Mouse (Mus musculus) layer of hippocampus, postnatal 10 days (tissue): Measurements from ENCODE around the gene Itprip. TPM values are rescaled to one million over a fixed set of nuclear protein-coding genes. Genes with fewer than 3 reads are reported as not detected.

Experiments
- DNase-seq, 2 experiments: peaks; one replicate each; pipeline ENCODE4 v3.0.0; 2021; ENCODE audit warnings: low spot score in 2 of 2
- total RNA-seq, 2 experiments: library from RNA; stranded (reverse); gene quantifications; 2 replicates each; pipeline ENCODE4 v1.2.3; 2021

The Itprip gene
- total RNA-seq, 2 experiments from 2014 or later: 2.5 to 2.6 TPM

DNA sequence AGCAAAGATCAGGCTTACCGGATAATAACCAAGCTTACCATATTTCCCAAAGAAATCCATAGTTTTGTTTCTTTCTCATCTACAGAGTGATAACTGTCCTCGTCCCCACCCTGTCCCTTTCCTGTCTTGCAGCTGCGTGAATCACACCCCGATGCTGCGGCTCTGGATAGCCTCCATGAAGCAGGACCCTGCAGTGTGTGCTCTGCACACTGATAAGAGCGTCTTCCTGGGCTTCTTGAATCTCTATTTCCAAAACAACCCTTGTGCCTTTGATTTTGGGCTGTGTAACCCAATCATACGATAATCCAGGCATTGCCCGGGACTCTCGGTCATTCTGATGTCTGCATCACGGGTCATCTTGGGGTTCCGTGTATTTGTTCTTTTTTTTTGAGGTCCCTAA is 33.2 kb downstream of the Itprip start:
- DNase-seq: no peak

- no peak for DNase-seq
These were observed 33.8 kb downstream of the Itprip start for GRCm38 (mm10) chr19:47885191-47885743.

DNA sequence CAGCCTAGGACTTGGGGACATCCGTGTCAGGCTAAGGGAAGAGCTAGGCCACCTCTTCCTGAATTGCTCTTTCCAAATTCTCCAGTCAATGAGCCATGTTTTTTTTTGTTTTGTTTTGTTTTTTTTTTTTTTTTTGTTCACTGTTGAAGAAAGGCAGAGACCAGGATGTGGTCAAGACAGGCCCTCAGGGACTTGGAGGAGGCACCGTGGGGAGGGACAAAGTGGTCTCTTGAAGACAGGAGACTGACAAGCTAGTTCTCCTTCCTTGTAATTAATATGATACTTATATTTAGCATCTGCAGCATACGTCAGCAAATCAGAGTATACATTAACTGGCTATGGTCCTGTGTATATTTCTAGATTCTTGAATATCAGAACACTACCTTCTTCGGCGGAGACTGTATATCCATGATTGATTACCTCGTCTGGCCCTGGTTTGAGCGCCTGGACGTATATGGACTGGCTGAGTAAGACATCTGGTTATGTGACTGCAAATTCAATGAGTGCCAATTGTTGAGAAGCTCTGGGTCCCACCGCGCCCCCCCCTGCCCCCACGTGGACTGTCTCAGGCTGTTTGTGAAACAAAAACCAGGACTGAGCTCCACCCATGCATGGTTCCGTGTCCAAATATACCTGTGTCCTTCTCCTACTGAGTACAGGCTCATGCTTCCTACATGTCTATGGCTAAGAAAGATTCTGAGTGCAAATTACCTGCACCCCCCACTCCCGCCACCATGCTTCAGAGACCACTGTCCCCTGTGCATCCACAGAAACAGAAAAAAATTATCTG is 34.6 kb downstream of the Itprip start:
- DNase-seq: no peak

DNA sequence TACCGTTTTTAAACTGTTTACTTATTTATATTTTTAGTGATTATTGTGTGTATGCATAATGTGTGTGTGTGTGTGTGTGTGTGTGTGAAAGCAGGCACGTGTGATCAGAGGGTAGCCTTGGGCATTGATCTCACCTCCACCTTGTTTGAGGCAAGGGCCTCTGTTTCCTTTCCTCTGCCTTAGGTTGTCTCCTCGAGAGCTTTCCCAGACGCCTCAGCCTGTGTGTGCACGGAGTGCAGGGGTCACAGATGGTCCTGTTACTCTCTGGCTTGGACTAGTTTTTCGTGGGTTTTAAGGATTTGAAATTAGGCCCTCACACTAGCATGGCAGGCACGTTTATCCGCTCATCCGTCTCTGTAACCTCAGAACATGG is 36.2 kb downstream of the Itprip start:
- DNase-seq: no peak

- peak; percentile 87 to 89 for DNase-seq
These were observed 36.8 kb downstream of the Itprip start for GRCm38 (mm10) chr19:47882151-47882881.

GRCm38 (mm10) chr19:47881538-47881937 is 37.6 kb downstream of the Itprip start:
- no peak for DNase-seq

DNA sequence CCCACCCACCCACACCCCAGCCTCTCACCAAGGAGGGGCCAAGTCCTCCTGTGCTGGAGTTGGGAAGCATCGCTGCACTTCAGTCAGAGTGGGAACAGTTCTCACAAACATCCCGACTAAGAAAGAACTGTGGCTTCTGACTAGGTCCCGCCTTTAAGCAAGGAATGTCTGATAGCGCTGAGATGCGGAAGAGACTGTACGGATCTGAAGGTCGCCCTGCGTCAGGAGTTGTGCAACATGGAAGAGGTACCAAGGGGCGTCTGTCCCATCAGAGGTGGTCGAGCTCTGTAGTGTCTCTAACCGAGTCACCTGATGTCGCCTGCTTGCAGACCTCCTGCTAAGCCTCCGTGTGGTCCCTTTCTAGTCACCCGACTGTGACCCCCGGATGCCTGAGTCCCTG is 42.8 kb downstream of the Itprip start:
- no peak for DNase-seq

GRCm38 (mm10) chr19:47871515-47871914 is 47.6 kb downstream of the Itprip start:
- no peak for DNase-seq

DNA sequence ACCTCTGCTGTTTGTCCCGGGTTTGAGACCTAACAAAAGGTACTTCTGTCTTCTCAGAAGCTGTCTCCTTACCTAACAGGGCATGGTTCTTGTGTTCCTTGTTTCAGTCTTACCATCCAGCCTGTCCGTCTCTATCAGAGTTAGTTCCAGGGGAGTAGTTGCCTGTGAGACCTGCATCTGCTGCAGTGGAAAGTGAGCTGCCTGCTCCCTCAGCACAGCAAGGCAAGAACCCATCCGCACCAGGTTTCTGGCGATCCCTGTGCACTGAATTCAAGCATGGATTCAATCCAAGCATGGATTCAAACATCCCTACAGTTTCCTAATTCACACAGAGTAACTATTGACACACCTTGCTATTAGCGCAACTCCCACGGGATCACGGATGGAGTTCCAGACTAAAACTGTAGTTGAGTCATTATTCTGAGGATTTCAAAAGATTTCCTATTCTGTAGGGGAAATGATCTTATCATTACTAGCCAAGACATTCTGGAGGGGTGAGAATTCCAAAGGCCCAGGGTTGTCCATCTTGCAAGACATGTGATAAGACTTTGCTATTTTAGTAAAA is 48.9 kb downstream of the Itprip start:
- DNase-seq: no peak

DNA sequence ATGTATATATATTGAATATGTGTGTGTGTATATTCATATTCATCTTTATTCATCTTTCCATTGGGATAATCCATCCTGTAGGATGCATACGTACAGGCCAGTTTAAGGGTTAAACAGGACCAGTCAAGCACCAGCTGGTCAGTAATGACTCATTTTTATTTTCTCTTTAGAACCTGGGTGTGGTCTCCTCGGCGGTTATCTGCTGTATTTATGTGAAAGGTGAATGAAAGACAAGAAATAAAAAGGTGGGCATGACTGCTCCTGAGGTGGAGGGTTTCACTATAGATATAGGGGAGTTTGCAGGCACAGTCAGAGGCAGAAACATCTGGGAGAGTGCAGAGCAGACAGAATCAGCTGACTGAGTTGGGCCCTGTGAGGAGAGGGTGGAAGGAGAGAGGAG is 49.6 kb downstream of the Itprip start:
- no peak for DNase-seq

DNA sequence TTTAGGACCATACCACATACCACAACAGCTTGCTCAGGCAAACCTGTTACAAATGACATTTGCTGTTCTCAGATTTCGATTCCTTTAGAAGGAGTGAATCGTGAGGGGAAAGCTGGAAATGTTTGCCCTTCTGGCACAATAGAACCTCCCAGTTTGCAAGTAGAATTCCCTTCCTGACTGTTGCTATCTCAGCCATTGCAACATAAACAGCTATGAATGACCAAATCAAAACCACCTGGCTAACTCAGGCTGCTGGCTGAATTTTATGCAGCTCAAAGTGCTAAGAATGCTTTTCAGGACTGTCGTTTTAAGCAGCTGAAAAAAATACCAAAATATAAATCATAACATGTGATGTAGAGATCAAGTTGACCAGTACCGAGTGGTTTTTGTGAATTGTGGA is 50.1 kb downstream of the Itprip start:
- no peak for DNase-seq

- DNase-seq: no peak
These were observed 51.4 kb downstream of the Itprip start for GRCm38 (mm10) chr19:47867628-47868175.

DNA sequence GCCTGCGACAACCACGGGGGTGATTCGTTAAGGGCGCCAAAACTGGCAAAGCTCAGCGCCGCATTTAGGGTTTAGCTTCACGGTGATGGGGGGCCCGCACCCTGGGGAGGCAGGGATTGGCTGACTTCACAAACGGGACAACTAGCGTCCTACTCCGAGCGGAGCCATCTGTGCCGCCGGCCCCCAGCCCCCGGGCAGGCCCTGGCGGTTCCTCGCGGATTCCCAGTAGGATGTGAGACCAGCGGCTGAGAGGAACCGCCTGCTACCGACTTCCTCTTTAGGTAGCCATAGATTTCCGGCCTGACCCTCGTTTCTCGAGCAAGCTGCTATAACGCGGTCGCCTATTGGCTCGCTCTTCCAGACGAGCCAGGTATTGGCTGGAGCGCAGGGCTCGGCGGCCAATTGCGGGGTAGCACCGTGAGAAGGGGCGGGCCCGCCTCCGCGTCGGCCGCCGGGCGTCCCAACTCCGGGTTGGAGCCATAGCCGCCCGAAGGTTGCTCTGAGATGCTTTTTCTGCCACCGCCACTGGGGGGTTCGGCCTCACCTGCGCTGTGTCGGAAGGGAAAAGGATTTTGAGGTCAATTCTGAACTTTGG is 53.6 kb downstream of the Itprip start, which contains the start of gene Gsto2:
Gene Gsto2 (plus strand): TSS at position 182 of the 595 bp plus-strand sequence.
- peak; percentile 90 to 94 for DNase-seq

- no peak for DNase-seq
These were observed 54.4 kb downstream of the Itprip start for GRCm38 (mm10) chr19:47864721-47865120.

DNA sequence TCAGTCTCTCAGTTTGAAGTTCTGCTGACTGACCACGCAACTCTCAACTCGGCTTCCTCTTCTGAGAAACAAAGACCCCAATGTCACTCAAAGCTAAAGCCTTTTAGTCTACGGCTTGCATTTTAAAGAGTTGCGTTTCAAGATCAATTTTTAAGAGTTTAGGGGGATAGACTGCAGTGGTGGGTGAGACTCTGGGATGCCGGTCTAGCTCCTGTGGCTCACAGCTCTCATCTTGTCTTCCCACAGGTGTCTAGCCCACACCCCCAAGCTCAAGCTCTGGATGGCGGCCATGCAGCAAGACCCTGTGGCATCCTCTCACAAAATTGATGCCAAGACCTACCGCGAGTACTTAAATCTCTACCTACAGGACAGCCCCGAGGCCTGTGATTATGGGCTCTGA is 55.0 kb downstream of the Itprip start:
- no peak for DNase-seq

DNA sequence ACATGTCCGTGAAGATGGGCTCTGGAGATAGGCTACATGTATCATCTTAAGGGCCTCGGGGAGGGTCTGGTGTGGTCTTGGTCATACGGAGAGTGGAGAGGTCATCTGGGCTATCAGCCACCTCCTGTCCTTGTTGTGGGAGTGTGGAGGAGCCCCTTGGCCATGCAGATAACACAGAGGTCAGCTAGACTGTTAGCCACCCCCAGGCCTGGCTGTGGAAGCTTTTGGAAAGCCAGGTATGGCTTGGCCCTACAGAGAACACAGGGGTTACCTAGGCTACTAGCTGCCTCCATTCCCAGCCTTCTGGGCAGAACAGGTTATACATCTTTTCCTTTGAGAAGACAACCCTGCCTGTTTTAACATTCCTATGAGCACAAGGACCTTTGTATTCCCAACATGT is 56.5 kb downstream of the Itprip start:
- DNase-seq: no peak

GRCm38 (mm10) chr19:47859180-47859579 is 59.9 kb downstream of the Itprip start:
- DNase-seq: no peak

DNA sequence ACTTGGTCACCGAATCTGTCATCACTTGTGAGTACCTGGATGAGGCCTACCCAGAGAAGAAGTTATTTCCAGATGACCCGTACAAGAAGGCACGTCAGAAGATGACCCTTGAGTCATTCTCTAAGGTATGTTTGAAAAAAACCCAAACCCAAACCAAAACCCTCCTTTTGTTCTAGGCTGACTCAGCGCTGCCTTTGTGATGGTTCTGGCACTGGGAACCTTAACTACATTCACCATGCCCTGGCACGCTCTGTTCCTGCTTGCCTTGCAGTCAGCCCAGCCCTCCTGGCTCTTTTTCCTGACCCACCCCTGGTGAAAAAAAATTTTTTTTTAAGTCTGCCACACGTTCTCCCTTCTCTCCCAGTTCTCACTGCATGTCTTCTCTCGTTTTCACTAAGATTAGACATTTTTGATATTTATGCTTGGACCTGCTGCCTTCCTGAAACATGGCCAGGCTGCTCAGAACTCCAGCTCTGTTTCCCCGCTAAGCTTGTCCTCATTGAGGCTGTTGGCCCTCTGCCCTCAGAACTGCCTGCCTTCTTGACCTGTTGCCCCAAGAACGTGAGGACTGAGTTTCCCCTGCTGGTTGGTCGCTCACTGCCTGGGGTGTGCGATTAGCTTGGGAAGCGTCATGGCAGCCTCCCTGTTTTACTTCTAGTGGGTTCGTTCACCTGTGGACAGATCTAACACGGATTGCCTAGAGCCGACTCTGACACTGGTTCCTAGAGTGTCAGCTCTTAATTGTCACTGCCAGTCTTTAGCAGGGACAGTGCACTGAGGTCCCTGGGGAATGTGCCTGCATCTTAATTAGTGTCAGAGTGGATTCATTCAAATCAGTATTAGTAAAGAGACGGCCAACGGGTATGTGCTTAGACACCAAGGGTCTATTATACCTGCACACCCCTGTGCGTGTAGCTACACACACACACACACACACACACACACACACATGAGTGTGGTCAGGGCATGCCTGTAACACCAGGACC is 60.8 kb downstream of the Itprip start:
- DNase-seq: no peak

DNA sequence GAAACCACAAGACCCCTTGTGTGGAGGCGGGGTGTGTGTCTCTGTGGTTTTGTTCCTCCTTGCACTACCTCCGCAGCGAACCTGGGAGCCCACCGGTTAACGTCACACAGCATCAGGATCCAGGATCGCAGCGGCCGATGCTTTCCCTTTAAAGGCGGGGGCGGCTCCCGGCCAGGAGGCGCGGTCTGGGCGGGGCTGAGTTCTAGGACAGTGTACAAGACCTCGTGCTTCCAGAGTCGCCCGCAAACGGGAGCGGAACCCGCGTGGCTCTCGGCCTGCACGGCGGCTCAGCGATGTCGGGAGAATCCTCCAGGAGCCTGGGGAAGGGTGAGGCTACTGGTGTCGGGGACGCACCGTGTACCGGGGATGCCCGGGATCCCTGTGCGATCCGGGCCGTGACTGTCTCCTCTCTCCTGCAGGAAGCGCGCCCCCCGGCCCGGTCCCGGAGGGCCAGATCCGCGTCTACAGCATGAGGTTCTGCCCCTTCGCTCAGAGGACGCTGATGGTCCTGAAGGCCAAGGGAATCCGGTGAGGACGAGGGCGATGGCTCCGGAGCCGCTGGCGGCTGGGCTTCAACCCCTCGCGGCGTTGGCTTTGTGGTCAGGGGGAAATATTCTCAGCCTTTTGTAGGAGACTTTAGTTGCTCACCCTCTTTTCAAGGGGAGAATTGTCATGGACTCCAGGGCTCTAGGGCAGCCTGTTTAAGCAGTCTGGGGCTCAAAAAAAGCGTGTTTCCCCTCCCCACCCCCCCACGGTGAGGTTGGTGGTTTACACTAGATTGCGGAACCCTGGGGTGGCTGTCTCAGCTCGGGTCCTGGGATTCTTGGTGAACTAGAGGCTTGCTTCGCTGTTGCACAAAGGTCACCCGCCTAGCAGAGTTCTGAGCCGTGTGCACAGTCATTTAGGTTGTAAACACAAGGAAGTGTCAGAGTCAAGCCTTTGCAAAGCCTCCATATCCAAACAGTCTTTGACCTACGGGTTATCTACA is 64.0 kb downstream of the Itprip start, which contains the start of gene Gsto1:
Gene Gsto1 (plus strand): TSS at position 175 of the 988 bp plus-strand sequence.
- peak; percentile 86 to 88 for DNase-seq
